Mouse (Mus musculus) inflammation-experienced regulatory T-cells (primary cell): ENCODE measurements around the gene Olfr1221. TPM values are rescaled to one million over a fixed set of nuclear protein-coding genes. Genes with fewer than 3 reads are reported as not detected.

ENCODE experiments used
- polyA plus RNA-seq, 2 experiments: library from polyadenylated mRNA; unstranded; fragments of 100-300 nt; shearing (Covaris generic); gene quantifications; one replicate each; pipeline ENCODE4 v1.2.1; 2017

Gene Olfr1221
- polyA plus RNA-seq, result not detected

GRCm38 (mm10) chr2:89117183-89117582 is at the start of gene Olfr1221:
Gene Olfr1221 (minus strand): TSS chr2:89117283.

GRCm38 (mm10) chr2:89163991-89164390 is 46.9 kb upstream of the Olfr1221 start, which contains the start of gene Olfr1224-ps1:
Gene Olfr1224-ps1 (minus strand): TSS chr2:89164091.

GRCm38 (mm10) chr2:89151460-89151859 is 34.4 kb upstream of the Olfr1221 start, which contains the start of gene Olfr1223:
Gene Olfr1223 (minus strand): TSS chr2:89151560.

GRCm38 (mm10) chr2:89132954-89133353 is 15.9 kb upstream of the Olfr1221 start, which contains the start of gene Olfr1222:
Gene Olfr1222 (minus strand): TSS chr2:89133054.

GRCm38 (mm10) chr2:89106735-89107134 is 10.3 kb downstream of the Olfr1221 start, which contains the start of gene Olfr1220:
Gene Olfr1220 (minus strand): TSS chr2:89106835.

GRCm38 (mm10) chr2:89083413-89083812 is 33.7 kb downstream of the Olfr1221 start, which contains the start of gene Olfr1219:
Gene Olfr1219 (minus strand): TSS chr2:89083513.

GRCm38 (mm10) chr2:89061087-89061486 is 56.0 kb downstream of the Olfr1221 start, which contains the start of gene Olfr1218:
Gene Olfr1218 (minus strand): TSS chr2:89061187.

Other genes starting within 250 kb of the Olfr1221 start
- 1 to 10 TPM in 1 of 2 experiments, not detected in 1; 1.9 TPM for gene Olfr1208, start 215.0 kb downstream of the Olfr1221 start, polyA plus RNA-seq
- gene Olfr1209, start 202.1 kb downstream of the Olfr1221 start, polyA plus RNA-seq, result under 1 TPM; 0.04 to 0.37 TPM
- gene Olfr1211, start 179.2 kb downstream of the Olfr1221 start, polyA plus RNA-seq, result not detected
- under 1 TPM in 1 of 2 experiments, not detected in 1; 0.16 TPM for gene Olfr1212, start 163.3 kb downstream of the Olfr1221 start, polyA plus RNA-seq
- not detected for gene Gm13762, start 137.0 kb downstream of the Olfr1221 start, polyA plus RNA-seq
- under 1 TPM in 1 of 2 experiments, not detected in 1; 0.23 TPM for gene Olfr1214, start 124.6 kb downstream of the Olfr1221 start, polyA plus RNA-seq
- gene Olfr1215, start 110.3 kb downstream of the Olfr1221 start, polyA plus RNA-seq, result under 1 TPM; 0.49 to 0.53 TPM
- gene Olfr1216, start 98.9 kb downstream of the Olfr1221 start, polyA plus RNA-seq, result not detected
- under 1 TPM; 0.07 to 0.11 TPM for gene Olfr1217, start 85.2 kb downstream of the Olfr1221 start, polyA plus RNA-seq
- not detected for gene Olfr1218, start 56.1 kb downstream of the Olfr1221 start, polyA plus RNA-seq
- not detected for gene Olfr1219, start 33.8 kb downstream of the Olfr1221 start, polyA plus RNA-seq
- under 1 TPM; 0.08 to 0.62 TPM for gene Olfr1220, start 10.4 kb downstream of the Olfr1221 start, polyA plus RNA-seq
- gene Olfr1222, start 15.8 kb upstream of the Olfr1221 start, polyA plus RNA-seq, result not detected
- under 1 TPM in 1 of 2 experiments, not detected in 1; 0.30 TPM for gene Olfr1223, start 34.3 kb upstream of the Olfr1221 start, polyA plus RNA-seq
- gene Olfr1224-ps1, start 46.8 kb upstream of the Olfr1221 start, polyA plus RNA-seq, result not detected
- under 1 TPM; 0.06 to 0.77 TPM for gene Olfr1225, start 57.4 kb upstream of the Olfr1221 start, polyA plus RNA-seq
- not detected for gene Olfr1226, start 82.8 kb upstream of the Olfr1221 start, polyA plus RNA-seq
- gene Olfr1228, start 136.8 kb upstream of the Olfr1221 start, polyA plus RNA-seq, result 1 to 10 TPM in 1 of 2 experiments, under 1 TPM in 1; 0.42 to 1.1 TPM
- not detected for gene Olfr1229, start 170.7 kb upstream of the Olfr1221 start, polyA plus RNA-seq
- gene Olfr1230, start 180.0 kb upstream of the Olfr1221 start, polyA plus RNA-seq, result not detected
- under 1 TPM in 1 of 2 experiments, not detected in 1; 0.34 TPM for gene Olfr1231, start 189.8 kb upstream of the Olfr1221 start, polyA plus RNA-seq
- gene Olfr1232, start 212.4 kb upstream of the Olfr1221 start, polyA plus RNA-seq, result not detected
- under 1 TPM; 0.06 to 0.67 TPM for gene Olfr1233, start 225.1 kb upstream of the Olfr1221 start, polyA plus RNA-seq
- under 1 TPM in 1 of 2 experiments, not detected in 1; 0.23 TPM for gene Olfr1234, start 247.6 kb upstream of the Olfr1221 start, polyA plus RNA-seq